Comparison of ENCODE assay signal across 12 mouse cellular contexts in genomic region chr6:82753061-82753460, GRCm38 (mm10). TPM values are rescaled to one million over a fixed set of nuclear protein-coding genes. Genes with fewer than 3 reads are reported as not detected.
DNase-seq lines count a peak whose midpoint lies in the region; ATAC-seq lines count a peak whose summit lies in the region.
"Had no signal": no experiment of that assay in that cellular context is flagged by ENCODE, and none has a peak within 500 bp of the region (broad histone marks: within the 10 kb centered on the region; RNA-seq: fewer than 3 reads in every experiment).

No protein-coding gene starts in this region.

- no peak for ATAC-seq in midbrain, embryonic 11.5 days (ENCODE audit: low FRiP score)
- no peak for ATAC-seq in midbrain, embryonic 16.5 days
- ATAC-seq in heart, embryonic 13.5 days (ENCODE audit: extremely low read depth, insufficient number of reproducible peaks, low FRiP score, low TSS enrichment): no peak
- no peak for ATAC-seq in forebrain, embryonic 12.5 days (ENCODE audit: low FRiP score)
- ATAC-seq: inflammation-experienced regulatory T-cells, adult 6 months had no signal

- H3K9ac ChIP-seq in midbrain, embryonic 11.5 days (ENCODE audit: low read length): no peak overlapping the region
- H3K9ac ChIP-seq in midbrain, embryonic 16.5 days (ENCODE audit: low read depth, low read length): no peak overlapping the region
- peak overlapping the region; percentile 28 for H3K9ac ChIP-seq in heart, embryonic 13.5 days
- H3K9ac ChIP-seq in forebrain, embryonic 12.5 days: no peak overlapping the region
- H3K9ac ChIP-seq: liver, embryonic 13.5 days had no signal

- no peaks in the 10 kb centered on the region for H3K4me1 ChIP-seq in midbrain, embryonic 11.5 days (ENCODE audit: control insufficient read depth, insufficient read depth, low read length)
- no peaks in the 10 kb centered on the region for H3K4me1 ChIP-seq in midbrain, embryonic 16.5 days (ENCODE audit: control insufficient read depth, insufficient read depth, low read length)
- H3K4me1 ChIP-seq in heart, embryonic 13.5 days: peaks cover 74% of the 10 kb centered on the region
- peaks cover 87% of the 10 kb centered on the region for H3K4me1 ChIP-seq in megakaryocyte, embryonic 14.5 days
- H3K4me1 ChIP-seq in forebrain, embryonic 12.5 days: no peaks in the 10 kb centered on the region

- H3K4me3 ChIP-seq in midbrain, embryonic 11.5 days (ENCODE audit: low read depth, low read length): no peak overlapping the region
- no peak overlapping the region for H3K4me3 ChIP-seq in midbrain, embryonic 16.5 days (ENCODE audit: low read depth, low read length)
- no peak overlapping the region for H3K4me3 ChIP-seq in heart, embryonic 13.5 days
- H3K4me3 ChIP-seq in megakaryocyte, embryonic 14.5 days (replicated peaks): peak overlapping the region; percentile 85
- H3K4me3 ChIP-seq in forebrain, embryonic 12.5 days (replicated peaks): no peak overlapping the region
- H3K4me3 ChIP-seq: liver, embryonic 13.5 days had no signal

- no peaks in the 10 kb centered on the region for H3K27me3 ChIP-seq in midbrain, embryonic 11.5 days (ENCODE audit: control insufficient read depth, insufficient read depth, low read length)
- H3K27me3 ChIP-seq in midbrain, embryonic 16.5 days (ENCODE audit: control insufficient read depth, insufficient read depth, low read depth, low read length): no peaks in the 10 kb centered on the region
- no peaks in the 10 kb centered on the region for H3K27me3 ChIP-seq in heart, embryonic 13.5 days (replicated peaks)
- H3K27me3 ChIP-seq in megakaryocyte, embryonic 14.5 days (replicated peaks): no peaks in the 10 kb centered on the region
- no peaks in the 10 kb centered on the region for H3K27me3 ChIP-seq in forebrain, embryonic 12.5 days
- H3K27me3 ChIP-seq: liver, embryonic 13.5 days had no signal

- no peaks in the 10 kb centered on the region for H3K36me3 ChIP-seq in midbrain, embryonic 11.5 days (ENCODE audit: control insufficient read depth, insufficient read depth, low read length)
- no peaks in the 10 kb centered on the region for H3K36me3 ChIP-seq in midbrain, embryonic 16.5 days (ENCODE audit: control insufficient read depth, insufficient read depth, low read length)
- H3K36me3 ChIP-seq in heart, embryonic 13.5 days: peaks cover 40% of the 10 kb centered on the region
- peaks cover 84% of the 10 kb centered on the region for H3K36me3 ChIP-seq in megakaryocyte, embryonic 14.5 days (replicated peaks; ENCODE audit: low read length)
- peaks cover 19% of the 10 kb centered on the region for H3K36me3 ChIP-seq in forebrain, embryonic 12.5 days (replicated peaks)

- 87% methylated on average over 11 of the region's 11 CpGs for WGBS in midbrain, embryonic 11.5 days
- 87% methylated on average over 11 of the region's 11 CpGs for WGBS in midbrain, embryonic 16.5 days
- 62% methylated on average over 11 of the region's 11 CpGs for WGBS in heart, embryonic 13.5 days
- 84% methylated on average over 11 of the region's 11 CpGs for WGBS in forebrain, embryonic 12.5 days

- H3K4me2 ChIP-seq in midbrain, embryonic 11.5 days: no peak overlapping the region
- no peak overlapping the region for H3K4me2 ChIP-seq in midbrain, embryonic 16.5 days (ENCODE audit: low read length)
- peak overlapping the region; percentile 32 for H3K4me2 ChIP-seq in heart, embryonic 13.5 days
- H3K4me2 ChIP-seq in forebrain, embryonic 12.5 days: no peak overlapping the region
- H3K4me2 ChIP-seq: liver, embryonic 13.5 days had no signal

- no peak overlapping the region for H3K27ac ChIP-seq in midbrain, embryonic 11.5 days (ENCODE audit: low read depth, low read length)
- H3K27ac ChIP-seq in midbrain, embryonic 16.5 days (ENCODE audit: low read length): no peak overlapping the region
- peak overlapping the region; percentile 78 for H3K27ac ChIP-seq in heart, embryonic 13.5 days (replicated peaks)
- H3K27ac ChIP-seq in forebrain, embryonic 12.5 days: no peak overlapping the region
- H3K27ac ChIP-seq: liver, embryonic 13.5 days had no signal

- no peaks in the 10 kb centered on the region for H3K9me3 ChIP-seq in midbrain, embryonic 11.5 days (ENCODE audit: control insufficient read depth, low read length)
- H3K9me3 ChIP-seq in midbrain, embryonic 16.5 days (replicated peaks; ENCODE audit: control insufficient read depth, low read length, poor library complexity, severe bottlenecking): no peaks in the 10 kb centered on the region
- no peaks in the 10 kb centered on the region for H3K9me3 ChIP-seq in heart, embryonic 13.5 days
- H3K9me3 ChIP-seq in megakaryocyte, embryonic 14.5 days: peaks cover 4% of the 10 kb centered on the region
- H3K9me3 ChIP-seq in forebrain, embryonic 12.5 days: 0 out of 2 replicates have a peak, but pooled peaks cover 2% of the 10 kb centered on the region
- H3K9me3 ChIP-seq: liver, embryonic 13.5 days had no signal

- peak; percentile 30 for DNase-seq in adrenal gland, postnatal 10 days
- DNase-seq in adrenal gland, postnatal 25 days: no peak
- DNase-seq in midbrain, embryonic 11.5 days (ENCODE audit: low spot score, missing footprints): peak; percentile 10
- DNase-seq in layer of hippocampus, postnatal 25 days (ENCODE audit: extremely low spot score in 1 of 2, low spot score in 1 of 2): no peak
- DNase-seq: B cell, adult 2 months; embryo, embryonic 11 days; liver, embryonic 13.5 days had no signal

RNA-seq across cellular contexts. Expression of gene Hk2, which starts 21.2 kb away (rescaled TPM):
- total RNA-seq in adrenal gland, postnatal 10 days (2021): 100 to 1,000 TPM in 1 of 2 experiments, 10 to 100 TPM in 1; 55.7 to 119 TPM
- 87.9 and 110 TPM in 2 replicates for total RNA-seq in adrenal gland, postnatal 25 days (2021)
- polyA plus RNA-seq in midbrain, embryonic 11.5 days (2014; fragmentation: Nextera tagmentation; extraction: Ambion mirVana): 16.3 and 16.8 TPM in 2 replicates
- polyA plus RNA-seq in midbrain, embryonic 16.5 days (2015; fragmentation: Nextera tagmentation; extraction: Ambion mirVana): 1.3 and 1.7 TPM in 2 replicates
- polyA plus RNA-seq in heart, embryonic 13.5 days (2015; fragmentation: Nextera tagmentation; extraction: Ambion mirVana): 28.9 and 36.2 TPM in 2 replicates
- polyA plus RNA-seq in megakaryocyte, embryonic 14.5 days (2012; ENCODE audit: insufficient read depth, low replicate concordance): 7.6 and 8.6 TPM in 2 replicates
- 16.4 and 21.5 TPM in 2 replicates for polyA plus RNA-seq in forebrain, embryonic 12.5 days (2016; fragmentation: Nextera tagmentation; extraction: Ambion mirVana)
- 1 to 10 TPM; 7.1 to 8.8 TPM for total RNA-seq in layer of hippocampus, postnatal 25 days (2021)

RNA-seq across cellular contexts. Expression of gene Pole4, which starts 47.9 kb away (rescaled TPM):
- 10 to 100 TPM; 37.9 to 41.8 TPM for total RNA-seq in adrenal gland, postnatal 10 days (2021)
- total RNA-seq in adrenal gland, postnatal 25 days (2021): 42.3 and 49.2 TPM in 2 replicates
- polyA plus RNA-seq in midbrain, embryonic 11.5 days (2014; fragmentation: Nextera tagmentation; extraction: Ambion mirVana): 107 and 111 TPM in 2 replicates
- polyA plus RNA-seq in midbrain, embryonic 16.5 days (2015; fragmentation: Nextera tagmentation; extraction: Ambion mirVana): 115 and 133 TPM in 2 replicates
- polyA plus RNA-seq in heart, embryonic 13.5 days (2015; fragmentation: Nextera tagmentation; extraction: Ambion mirVana): 82.5 and 97.5 TPM in 2 replicates
- polyA plus RNA-seq in megakaryocyte, embryonic 14.5 days (2012; ENCODE audit: insufficient read depth, low replicate concordance): 10.4 and 62.9 TPM in 2 replicates
- polyA plus RNA-seq in forebrain, embryonic 12.5 days (2016; fragmentation: Nextera tagmentation; extraction: Ambion mirVana): 91.2 and 91.3 TPM in 2 replicates
- total RNA-seq in layer of hippocampus, postnatal 25 days (2021): 10 to 100 TPM; 40.2 to 40.3 TPM

Comparison
In these comparisons a context has a peak if more than half of its experiments do, and no peak if none do; other contexts are left out.
1. DNase-seq: peak in adrenal gland, postnatal 10 days (single experiment) and midbrain, embryonic 11.5 days (single experiment); none in adrenal gland, postnatal 25 days (single experiment) and layer of hippocampus, postnatal 25 days (0 of 2).